Mouse (Mus musculus) midbrain, embryonic 15.5 days (tissue): ENCODE data around the gene Olfr617. TPM values are rescaled to one million over a fixed set of nuclear protein-coding genes. Genes with fewer than 3 reads are reported as not detected.
"Not testable (repeated sequence)": the region's sequence is repeated elsewhere in the genome, so short reads cannot be mapped to it uniquely, and the experiment has no call there.

ENCODE experiments used
- ATAC-seq: fragments of 200-750 bp; cut with Nextera tagmentation; replicated peaks from 2 replicates; pipeline ENCODE4 v1.8.0; 2017; ENCODE audit warnings: moderate TSS enrichment
- H3K27ac ChIP-seq: fragments of 300-500 bp; sonication (generic); 2 replicates; pipeline ENCODE4 v1.5.1; 2015; ENCODE audit warnings: mild to moderate bottlenecking, inconsistent platforms
- H3K27me3 ChIP-seq: fragments of 300-500 bp; sonication (generic); replicated peaks from 2 replicates; pipeline ENCODE4 v1.6.1; 2015; ENCODE audit warnings: inconsistent platforms
- H3K36me3 ChIP-seq: fragments of 300-500 bp; sonication (generic); replicated peaks from 2 replicates; pipeline ENCODE4 v1.6.1; 2015; ENCODE audit warnings: inconsistent platforms
- H3K4me1 ChIP-seq: fragments of 300-500 bp; sonication (generic); 2 replicates; pipeline ENCODE4 v1.6.1; 2015; ENCODE audit warnings: inconsistent platforms
- H3K4me2 ChIP-seq: fragments of 300-500 bp; sonication (generic); 2 replicates; pipeline ENCODE4 v1.6.1; 2015; ENCODE audit warnings: inconsistent platforms, mild to moderate bottlenecking, moderate library complexity
- H3K4me3 ChIP-seq: fragments of 300-500 bp; sonication (generic); 2 replicates; pipeline ENCODE4 v1.5.1; 2015; ENCODE audit warnings: mild to moderate bottlenecking, inconsistent platforms
- H3K9ac ChIP-seq: fragments of 300-500 bp; sonication (generic); 2 replicates; pipeline ENCODE4 v1.6.1; 2015; ENCODE audit warnings: mild to moderate bottlenecking, inconsistent platforms
- H3K9me3 ChIP-seq: fragments of 300-500 bp; sonication (generic); 2 replicates; pipeline ENCODE4 v1.6.1; 2016; ENCODE audit warnings: inconsistent platforms
- WGBS: fragments of 180-500 bp; shearing (Covaris S2); methylation state at CpG from one replicate; pipeline ENCODE4 v1.1.7; 2015; ENCODE audit warnings: mixed read lengths; 5-methylcytosine and 5-hydroxymethylcytosine counted together
- microRNA-seq: library from miRNA; unstranded; fragments of <30 nt; microRNA quantifications from one replicate; pipeline ENCODE4, GENCODE M21; 2016
- polyA plus RNA-seq: library from polyadenylated mRNA; unstranded; fragments of >200 nt; fragmentation: Nextera tagmentation; extraction: Ambion mirVana; gene quantifications from 2 replicates; pipeline ENCODE4 v1.2.1, GENCODE M21; 2015

Olfr617 gene
- polyA plus RNA-seq = not detected in 2 replicates

GRCm38 (mm10) chr7:103572761-103573160, at the start of gene Olfr617:
Olfr617 (plus strand) TSS chr7:103573061.
- ATAC-seq = no peak
- whole genome bisulfite sequencing = 90% methylated on average over 1 of the region's 1 CpGs
- no peak within 1 kb of the TSS for H3K9ac ChIP-seq

GRCm38 (mm10) chr7:103542617-103543016, 30.2 kb upstream of the Olfr617 start, which contains the start of gene Olfr612:
Olfr612 (minus strand) TSS chr7:103542717.
- H3K4me1 ChIP-seq, H3K4me3 ChIP-seq, H3K9me3 ChIP-seq, H3K27me3 ChIP-seq, H3K4me2 ChIP-seq, H3K9ac ChIP-seq, ATAC-seq, H3K36me3 ChIP-seq, H3K27ac ChIP-seq: not testable (repeated sequence)
- WGBS = 84% methylated on average over 2 of the region's 2 CpGs

More at GRCm38 (mm10) chr7:103572761-103573160, at the start of gene Olfr617:
- Histone ChIP-seq H3K4me3 (no peak within 1 kb of the TSS), H3K27me3 (no peaks in the 10 kb centered on the region), H3K36me3 (no peaks in the 10 kb centered on the region), H3K9me3 (no peaks in the 10 kb centered on the region), H3K4me1 (no peaks in the 10 kb centered on the region), H3K27ac (no peak within 1 kb of the TSS), H3K4me2 (no peak within 1 kb of the TSS)

GRCm38 (mm10) chr7:103547774-103548173, 25.1 kb upstream of the Olfr617 start, which contains the start of gene Olfr613:
Olfr613 (plus strand) TSS chr7:103548074.
- 81% methylated on average over 2 of the region's 2 CpGs for WGBS
- Histone ChIP-seq H3K4me1 (no peaks in the 10 kb centered on the region), H3K4me3 (no peak within 1 kb of the TSS), H3K36me3 (no peaks in the 10 kb centered on the region), H3K27ac (no peak within 1 kb of the TSS), H3K27me3 (no peaks in the 10 kb centered on the region), H3K9me3 (no peaks in the 10 kb centered on the region), H3K4me2 (no peak within 1 kb of the TSS), H3K9ac (no peak within 1 kb of the TSS)
- no peak for ATAC-seq

- no peak for ATAC-seq
- Histone ChIP-seq H3K36me3 (no peaks in the 10 kb centered on the region), H3K9ac (no peak within 1 kb of the TSS), H3K9me3 (no peaks in the 10 kb centered on the region), H3K4me2 (no peak within 1 kb of the TSS), H3K27ac (no peak within 1 kb of the TSS), H3K4me3 (no peak within 1 kb of the TSS), H3K4me1 (no peaks in the 10 kb centered on the region), H3K27me3 (no peaks in the 10 kb centered on the region)
- WGBS = 86% methylated on average over 2 of the region's 2 CpGs
These were observed 17.1 kb upstream of the Olfr617 start, which contains the start of gene Olfr615 for GRCm38 (mm10) chr7:103555779-103556178. Olfr615 (plus strand) TSS chr7:103556079.

GRCm38 (mm10) chr7:103569043-103569442, 3.8 kb upstream of the Olfr617 start, which contains the start of gene Olfr616:
Olfr616 (minus strand) TSS chr7:103569143.
- Histone ChIP-seq H3K9ac (no peak within 1 kb of the TSS), H3K27me3 (no peaks in the 10 kb centered on the region), H3K4me3 (no peak within 1 kb of the TSS), H3K4me2 (no peak within 1 kb of the TSS), H3K4me1 (no peaks in the 10 kb centered on the region), H3K9me3 (no peaks in the 10 kb centered on the region), H3K36me3 (no peaks in the 10 kb centered on the region), H3K27ac (no peak within 1 kb of the TSS)
- WGBS = 77% methylated on average over 3 of the region's 3 CpGs
- ATAC-seq = no peak

- WGBS = 66% methylated on average over 2 of the region's 2 CpGs
- Histone ChIP-seq H3K4me2 (no peak within 1 kb of the TSS), H3K4me1 (no peaks in the 10 kb centered on the region), H3K4me3 (no peak within 1 kb of the TSS), H3K9me3 (no peaks in the 10 kb centered on the region), H3K27me3 (no peaks in the 10 kb centered on the region), H3K36me3 (no peaks in the 10 kb centered on the region), H3K9ac (no peak within 1 kb of the TSS), H3K27ac (no peak within 1 kb of the TSS)
- no peak for ATAC-seq
These were observed 16.9 kb downstream of the Olfr617 start, which contains the start of gene Olfr618 for GRCm38 (mm10) chr7:103589803-103590202. Olfr618 (plus strand) TSS chr7:103590103.

- Histone ChIP-seq H3K36me3 (no peaks in the 10 kb centered on the region), H3K27me3 (no peaks in the 10 kb centered on the region), H3K9ac (no peak within 1 kb of the TSS), H3K4me3 (no peak within 1 kb of the TSS), H3K27ac (no peak within 1 kb of the TSS), H3K9me3 (no peaks in the 10 kb centered on the region), H3K4me1 (no peaks in the 10 kb centered on the region), H3K4me2 (no peak within 1 kb of the TSS)
- ATAC-seq = no peak
These were observed 27.4 kb downstream of the Olfr617 start, which contains the start of gene Olfr619 for GRCm38 (mm10) chr7:103600275-103600674. Olfr619 (plus strand) TSS chr7:103600575.

- no peak overlapping the region for H3K4me2 ChIP-seq
- no peaks in the 10 kb centered on the region for H3K4me1 ChIP-seq
- H3K9ac ChIP-seq = no peak overlapping the region
- no peak overlapping the region for H3K27ac ChIP-seq
- ATAC-seq = no peak
- WGBS = 91% methylated on average over 2 of the region's 2 CpGs
- no peaks in the 10 kb centered on the region for H3K36me3 ChIP-seq
- H3K4me3 ChIP-seq = no peak overlapping the region
- no peaks in the 10 kb centered on the region for H3K27me3 ChIP-seq
- no peaks in the 10 kb centered on the region for H3K9me3 ChIP-seq
These were observed 34.6 kb downstream of the Olfr617 start for GRCm38 (mm10) chr7:103607425-103607824.

- whole genome bisulfite sequencing = 75% methylated on average over 2 of the region's 2 CpGs
- Histone ChIP-seq H3K4me1 (no peaks in the 10 kb centered on the region), H3K27me3 (no peaks in the 10 kb centered on the region), H3K9ac (no peak within 1 kb of the TSS), H3K4me2 (no peak within 1 kb of the TSS), H3K36me3 (no peaks in the 10 kb centered on the region), H3K9me3 (no peaks in the 10 kb centered on the region), H3K27ac (no peak within 1 kb of the TSS), H3K4me3 (no peak within 1 kb of the TSS)
- ATAC-seq = no peak
These were observed 39.6 kb downstream of the Olfr617 start, which contains the start of gene Olfr620 for GRCm38 (mm10) chr7:103612434-103612833. Olfr620 (minus strand) TSS chr7:103612534.

Small RNAs within 50 kb of the gene (microRNA-seq; reads per million reads assigned to microRNA genes)
- not detected for gene Gm26506

Other genes with a start within 250 kb of the Olfr617 start
- gene Olfr598, start 249.5 kb upstream of the Olfr617 start, polyA plus RNA-seq = not detected in 2 replicates
- gene Olfr599, start 237.1 kb upstream of the Olfr617 start, polyA plus RNA-seq = not detected in 2 replicates
- gene Olfr600, start 223.4 kb upstream of the Olfr617 start, polyA plus RNA-seq = not detected in 2 replicates
- not detected in 2 replicates for gene Olfr601, start 210.4 kb upstream of the Olfr617 start, polyA plus RNA-seq
- not detected in 2 replicates for gene Olfr603, start 186.9 kb upstream of the Olfr617 start, polyA plus RNA-seq
- not detected in 2 replicates for gene Usp17lc, start 158.0 kb upstream of the Olfr617 start, polyA plus RNA-seq
- not detected in 2 replicates for gene Olfr605, start 127.6 kb upstream of the Olfr617 start, polyA plus RNA-seq
- not detected in 2 replicates for gene Olfr606, start 124.0 kb upstream of the Olfr617 start, polyA plus RNA-seq
- gene Olfr607, start 108.9 kb upstream of the Olfr617 start, polyA plus RNA-seq = not detected in 2 replicates
- not detected in 2 replicates for gene Olfr608, start 103.2 kb upstream of the Olfr617 start, polyA plus RNA-seq
- gene Olfr609, start 75.0 kb upstream of the Olfr617 start, polyA plus RNA-seq = not detected in 2 replicates
- not detected in 2 replicates for gene Olfr610, start 60.9 kb upstream of the Olfr617 start, polyA plus RNA-seq
- gene Olfr611, start 52.2 kb upstream of the Olfr617 start, polyA plus RNA-seq = not detected in 2 replicates
- gene Olfr612, start 30.3 kb upstream of the Olfr617 start, polyA plus RNA-seq = not detected in 2 replicates
- gene Olfr613, start 25.0 kb upstream of the Olfr617 start, polyA plus RNA-seq = not detected in 2 replicates
- not detected in 2 replicates for gene Olfr615, start 17.0 kb upstream of the Olfr617 start, polyA plus RNA-seq
- not detected in 2 replicates for gene Olfr616, start 3.9 kb upstream of the Olfr617 start, polyA plus RNA-seq
- 0.18 TPM in 1 of 2 replicates, not detected in the other for gene Olfr618, start 17.0 kb downstream of the Olfr617 start, polyA plus RNA-seq
- not detected in 2 replicates for gene Olfr619, start 27.5 kb downstream of the Olfr617 start, polyA plus RNA-seq
- not detected in 2 replicates for gene Olfr620, start 39.5 kb downstream of the Olfr617 start, polyA plus RNA-seq
- gene Olfr622, start 69.6 kb downstream of the Olfr617 start, polyA plus RNA-seq = not detected in 2 replicates
- gene Olfr623, start 90.6 kb downstream of the Olfr617 start, polyA plus RNA-seq = not detected in 2 replicates
- gene Olfr624, start 98.1 kb downstream of the Olfr617 start, polyA plus RNA-seq = 0.05 TPM in 1 of 2 replicates, not detected in the other
- gene Olfr625-ps1, start 109.7 kb downstream of the Olfr617 start, polyA plus RNA-seq = not detected in 2 replicates
- not detected in 2 replicates for gene Olfr243, start 141.6 kb downstream of the Olfr617 start, polyA plus RNA-seq
- not detected in 2 replicates for gene Olfr628, start 157.3 kb downstream of the Olfr617 start, polyA plus RNA-seq
- gene Olfr629, start 171.9 kb downstream of the Olfr617 start, polyA plus RNA-seq = not detected in 2 replicates
- not detected in 2 replicates for gene Olfr630, start 184.3 kb downstream of the Olfr617 start, polyA plus RNA-seq
- gene Olfr69, start 198.5 kb downstream of the Olfr617 start, polyA plus RNA-seq = not detected in 2 replicates
- gene Olfr68, start 206.6 kb downstream of the Olfr617 start, polyA plus RNA-seq = not detected in 2 replicates
- not detected in 2 replicates for gene Olfr67, start 218.8 kb downstream of the Olfr617 start, polyA plus RNA-seq
- 1,363 and 1,680 TPM in 2 replicates for gene Hbb-bt, start 240.9 kb downstream of the Olfr617 start, polyA plus RNA-seq